Mouse (Mus musculus) E14TG2a.4 (cell line): ENCODE results near the gene Ropn1.

Source experiments
- CTCF ChIP-seq: conservative IDR thresholded peaks from 2 replicates; pipeline ENCODE4 v1.5.1; 2014; ENCODE audit warnings: low read length
- NANOG ChIP-seq: IDR thresholded peaks from 2 replicates; pipeline ENCODE4 v1.6.1; 2014; ENCODE audit warnings: borderline replicate concordance, low read length, mixed read lengths
- POU5F1 ChIP-seq: IDR thresholded peaks from 2 replicates; pipeline ENCODE4 v1.6.1; 2014; ENCODE audit warnings: low read length, borderline replicate concordance

DNA sequence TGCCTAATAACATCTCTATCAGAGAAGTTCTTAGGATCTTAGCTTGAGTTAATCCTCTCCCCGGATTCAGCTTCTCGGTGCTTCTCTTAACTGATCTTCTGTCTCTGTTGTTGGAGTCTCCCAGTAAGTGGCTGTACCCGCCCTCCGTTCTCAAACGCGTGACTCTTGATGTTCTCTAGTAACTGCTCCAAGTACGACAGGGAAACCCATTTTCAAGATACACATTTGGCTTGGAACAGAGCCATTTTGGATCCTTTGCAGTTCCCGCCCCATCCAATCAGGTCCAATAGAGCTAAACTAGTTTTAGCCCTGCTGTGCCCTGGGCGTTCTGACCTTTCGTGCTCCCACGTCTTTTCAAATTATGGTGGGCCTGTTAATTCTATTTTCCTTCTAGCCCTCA is 41.4 kb downstream of the Ropn1 start:
- no peak for TF ChIP-seq CTCF
- TF ChIP-seq NANOG, result no peak
- TF ChIP-seq POU5F1, result no peak
